Mouse (Mus musculus) myocyte (in vitro differentiated cells): Measurements from ENCODE around the gene Vmn1r125. TPM values are rescaled to one million over a fixed set of nuclear protein-coding genes. Genes with fewer than 3 reads are reported as not detected.
"Not testable (repeated sequence)": the region's sequence is repeated elsewhere in the genome, so short reads cannot be mapped to it uniquely, and the experiment has no call there.

Experiments used
- H3K27me3 ChIP-seq: one replicate; pipeline ENCODE4 v1.6.1; 2011; ENCODE audit not compliant: control insufficient read depth, insufficient read depth, insufficient read length
- H3K36me3 ChIP-seq: one replicate; pipeline ENCODE4 v1.6.1; 2011; ENCODE audit not compliant: control insufficient read depth, insufficient read depth
- H3K4me2 ChIP-seq: one replicate; pipeline ENCODE4 v1.6.1; 2011; ENCODE audit warnings: low read depth, control low read depth
- H3K4me3 ChIP-seq: one replicate; pipeline ENCODE4 v1.5.1; 2011; ENCODE audit warnings: mild to moderate bottlenecking, control low read depth, moderate library complexity
- H3K79me2 ChIP-seq: one replicate; pipeline ENCODE4 v1.6.1; 2011; ENCODE audit not compliant: control insufficient read depth, insufficient read depth
- H3ac ChIP-seq: one replicate; pipeline ENCODE4 v1.6.1; 2011; ENCODE audit not compliant: control insufficient read depth, insufficient read length
- polyA plus RNA-seq: library from polyadenylated mRNA; unstranded; fragments of >200 nt; fragmentation: generic; extraction: Trizol; gene quantifications from one replicate; pipeline ENCODE4 v1.2.1, GENCODE M21; 2012; ENCODE audit warnings: missing spikeins

Gene Vmn1r125
- polyA plus RNA-seq: not detected

- H3K79me2 ChIP-seq, H3K36me3 ChIP-seq, H3K27me3 ChIP-seq, H3ac ChIP-seq, H3K4me3 ChIP-seq, H3K4me2 ChIP-seq: not testable (repeated sequence)
Measured at GRCm38 (mm10) chr7:21271879-21272278, at the start of gene Vmn1r125. TSS of gene Vmn1r125 (plus strand) at chr7:21272179.

DNA sequence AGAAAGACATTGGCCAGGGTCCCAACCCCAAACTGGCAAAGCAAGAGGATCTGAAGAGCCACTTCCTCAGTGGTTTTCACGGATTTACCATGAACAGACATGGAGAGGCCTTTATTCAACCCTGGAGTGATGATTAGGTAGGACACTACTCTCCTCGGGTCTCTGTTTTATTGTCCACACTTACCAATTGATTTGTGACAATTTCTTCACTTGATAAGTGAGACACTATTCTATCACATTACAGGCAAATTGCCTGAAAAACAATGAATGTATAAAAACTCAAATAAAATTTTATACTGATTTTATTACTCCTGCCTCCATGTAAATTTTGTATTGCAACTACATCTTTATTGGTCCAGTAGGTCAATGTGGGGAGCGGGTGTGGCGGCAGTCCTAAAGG is 11.5 kb upstream of the Vmn1r125 start, which contains the start of gene Vmn1r124:
Gene Vmn1r124, minus strand, starts transcription at position 101 of the 400 bp plus-strand sequence.
- H3ac ChIP-seq, H3K36me3 ChIP-seq, H3K4me3 ChIP-seq, H3K79me2 ChIP-seq, H3K27me3 ChIP-seq, H3K4me2 ChIP-seq: not testable (repeated sequence)

GRCm38 (mm10) chr7:21301367-21301766 is 29.4 kb downstream of the Vmn1r125 start, which contains the start of gene Vmn1r126:
TSS of gene Vmn1r126 (minus strand) at chr7:21301467.
- not testable (repeated sequence) for H3K36me3 ChIP-seq, H3K27me3 ChIP-seq, H3K79me2 ChIP-seq, H3K4me2 ChIP-seq, H3ac ChIP-seq, H3K4me3 ChIP-seq

- H3K79me2 ChIP-seq, H3K36me3 ChIP-seq, H3K4me3 ChIP-seq, H3ac ChIP-seq, H3K4me2 ChIP-seq, H3K27me3 ChIP-seq: not testable (repeated sequence)
Measured at GRCm38 (mm10) chr7:21319761-21320160, 47.8 kb downstream of the Vmn1r125 start, which contains the start of gene Vmn1r127. TSS of gene Vmn1r127 (minus strand) at chr7:21319861.

Other genes with a start within 250 kb of the Vmn1r125 start
- gene Vmn1r120, start 218.4 kb upstream of the Vmn1r125 start, polyA plus RNA-seq: not detected
- gene Vmn1r121, start 173.7 kb upstream of the Vmn1r125 start, polyA plus RNA-seq: not detected
- not detected for gene Vmn1r122, start 138.1 kb upstream of the Vmn1r125 start, polyA plus RNA-seq
- not detected for gene Vmn1r123, start 110.0 kb upstream of the Vmn1r125 start, polyA plus RNA-seq
- not detected for gene Gm5157, start 81.8 kb upstream of the Vmn1r125 start, polyA plus RNA-seq
- gene Vmn1r124, start 11.6 kb upstream of the Vmn1r125 start, polyA plus RNA-seq: not detected
- gene Vmn1r126, start 29.3 kb downstream of the Vmn1r125 start, polyA plus RNA-seq: not detected
- gene Vmn1r127, start 47.7 kb downstream of the Vmn1r125 start, polyA plus RNA-seq: not detected
- not detected for gene Vmn1r128, start 77.2 kb downstream of the Vmn1r125 start, polyA plus RNA-seq
- gene Vmn1r129, start 89.1 kb downstream of the Vmn1r125 start, polyA plus RNA-seq: not detected
- gene Gm6882, start 160.6 kb downstream of the Vmn1r125 start, polyA plus RNA-seq: not detected
- gene Vmn1r130, start 239.6 kb downstream of the Vmn1r125 start, polyA plus RNA-seq: not detected